Mouse (Mus musculus): ENCODE results near the gene Ccnf. TPM values are rescaled to one million over a fixed set of nuclear protein-coding genes. Genes with fewer than 3 reads are reported as not detected.

Gene Ccnf
- total and polyA plus RNA-seq, 3 experiments: 65.1 to 87.0 (median 73.4) TPM

DNA sequence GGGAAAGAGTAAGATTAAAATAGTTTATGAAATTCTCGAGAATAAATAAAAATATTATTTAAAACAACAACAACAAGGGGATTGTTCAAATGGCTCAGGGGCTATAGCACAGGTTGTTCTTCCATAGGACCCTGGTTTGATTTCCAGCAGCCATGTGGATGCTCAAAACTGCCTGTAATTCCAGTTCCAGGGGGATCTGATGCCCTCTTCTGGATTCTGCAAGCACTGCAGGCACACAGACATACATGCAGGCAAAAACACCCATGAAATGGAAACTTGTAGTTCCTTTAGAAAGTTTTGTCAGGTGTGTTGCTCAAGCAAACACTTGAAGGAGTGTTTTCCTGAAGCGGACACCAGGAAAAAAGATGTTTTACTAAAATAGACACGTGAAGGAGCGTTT is 31.4 kb upstream of the Ccnf start:
- TF ChIP-seq GATA1 (IDR thresholded peaks at IDR 0.05; ENCODE audit: borderline replicate concordance, low read length) (no peak), TAL1 (conservative IDR thresholded peaks at IDR 0.05; ENCODE audit: low read depth, low read length) (no peak), GATA2 (IDR thresholded peaks at IDR 0.05; ENCODE audit: borderline replicate concordance, low read depth, low read length) (no peak), CTCF (IDR thresholded peaks at IDR 0.05; ENCODE audit: low read depth, low read length) (no peak)
- DNase-seq (ENCODE audit: low spot score) (no peak), ATAC-seq (ENCODE audit: extremely low read depth, insufficient number of reproducible peaks, low FRiP score, poor library complexity, severe bottlenecking) (no peak)
- Histone ChIP-seq H3K4me3 (ENCODE audit: low read depth, low read length) (no peak overlapping the region), H3K9me3 (replicated peaks) (0 out of 2 replicates have a peak, but pooled peaks cover under 1% of the 10 kb centered on the region), H3K36me3 (replicated peaks) (no peaks in the 10 kb centered on the region), H3K27me3 (ENCODE audit: insufficient read depth, low read length) (peaks cover 24% of the 10 kb centered on the region), H3K4me1 (ENCODE audit: insufficient read depth, low read depth, low read length) (peaks cover 2% of the 10 kb centered on the region; the same call in 1 of the 2 replicates)

DNA sequence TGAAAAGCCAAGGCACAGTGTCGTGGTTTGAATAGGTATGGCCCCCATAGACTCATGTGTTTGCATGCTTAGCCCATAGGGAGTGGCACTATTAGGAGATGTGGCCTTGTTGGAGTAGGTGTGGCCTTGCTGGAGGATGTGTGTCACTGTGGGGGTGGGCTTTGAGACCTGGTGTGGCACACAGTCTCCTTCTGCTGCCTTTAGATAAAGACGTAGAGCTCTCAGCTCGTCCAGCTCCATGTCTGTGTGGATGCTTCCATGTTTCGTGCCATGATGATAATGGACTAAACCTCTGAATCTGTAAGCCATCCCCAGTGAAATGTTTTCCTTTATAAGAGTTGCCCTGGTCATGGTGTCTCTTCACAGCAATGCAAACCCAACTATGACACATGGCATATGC is 28.6 kb upstream of the Ccnf start:
- Histone ChIP-seq H3K36me3 (replicated peaks) (no peaks in the 10 kb centered on the region), H3K4me3 (ENCODE audit: low read depth, low read length) (no peak overlapping the region), H3K9me3 (replicated peaks) (0 out of 2 replicates have a peak, but pooled peaks cover 2% of the 10 kb centered on the region), H3K4me1 (ENCODE audit: insufficient read depth, low read depth, low read length) (no peaks in the 10 kb centered on the region), H3K27me3 (ENCODE audit: insufficient read depth, low read length) (peaks cover 16% of the 10 kb centered on the region)
- ATAC-seq (ENCODE audit: extremely low read depth, insufficient number of reproducible peaks, low FRiP score, poor library complexity, severe bottlenecking) (no peak), DNase-seq (ENCODE audit: low spot score) (no peak)
- no peak for TF ChIP-seq GATA2 (IDR thresholded peaks at IDR 0.05; ENCODE audit: borderline replicate concordance, low read depth, low read length)
- TF ChIP-seq TAL1 (conservative IDR thresholded peaks at IDR 0.05; ENCODE audit: low read depth, low read length): no peak
- TF ChIP-seq CTCF (IDR thresholded peaks at IDR 0.05; ENCODE audit: low read depth, low read length): no peak
- no peak for TF ChIP-seq GATA1 (IDR thresholded peaks at IDR 0.05; ENCODE audit: borderline replicate concordance, low read length)
- TF ChIP-seq POLR2AphosphoS5 (IDR thresholded peaks at IDR 0.05; ENCODE audit: insufficient replicate concordance, low read depth, low read length): no peak

DNA sequence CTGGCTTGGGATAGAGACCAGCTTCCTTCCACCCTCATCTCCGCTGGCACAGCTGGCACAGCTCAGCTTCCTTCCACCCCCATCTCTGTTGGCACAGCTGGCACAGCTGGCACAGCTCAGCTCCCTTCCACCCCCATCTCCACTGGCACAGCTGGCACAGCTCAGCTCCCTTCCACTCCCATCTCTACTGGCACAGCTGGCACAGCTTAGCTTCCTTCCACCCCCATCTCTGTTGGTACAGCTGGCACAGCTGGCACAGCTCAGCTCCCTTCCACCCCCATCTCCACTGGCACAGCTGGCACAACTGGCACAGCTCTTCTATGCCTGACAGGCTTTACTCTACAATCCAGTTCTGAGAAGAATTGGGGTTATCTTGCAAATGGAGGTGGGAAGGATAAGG is 15.8 kb upstream of the Ccnf start:
- Histone ChIP-seq H3K4me3 (ENCODE audit: low read depth, low read length) (no peak overlapping the region), H3K27me3 (ENCODE audit: insufficient read depth, low read length) (peaks cover 26% of the 10 kb centered on the region), H3K9me3 (replicated peaks) (peaks cover 8% of the 10 kb centered on the region), H3K36me3 (replicated peaks) (no peaks in the 10 kb centered on the region), H3K4me1 (ENCODE audit: insufficient read depth, low read depth, low read length) (no peaks in the 10 kb centered on the region)
- TF ChIP-seq POLR2AphosphoS5 (IDR thresholded peaks at IDR 0.05; ENCODE audit: insufficient replicate concordance, low read depth, low read length) (no peak), GATA1 (IDR thresholded peaks at IDR 0.05; ENCODE audit: borderline replicate concordance, low read length) (no peak), TAL1 (conservative IDR thresholded peaks at IDR 0.05; ENCODE audit: low read depth, low read length) (no peak), CTCF (IDR thresholded peaks at IDR 0.05; ENCODE audit: low read depth, low read length) (no peak)
- no peak for DNase-seq (ENCODE audit: low spot score)
- ATAC-seq (ENCODE audit: extremely low read depth, insufficient number of reproducible peaks, low FRiP score, poor library complexity, severe bottlenecking): no peak

DNA sequence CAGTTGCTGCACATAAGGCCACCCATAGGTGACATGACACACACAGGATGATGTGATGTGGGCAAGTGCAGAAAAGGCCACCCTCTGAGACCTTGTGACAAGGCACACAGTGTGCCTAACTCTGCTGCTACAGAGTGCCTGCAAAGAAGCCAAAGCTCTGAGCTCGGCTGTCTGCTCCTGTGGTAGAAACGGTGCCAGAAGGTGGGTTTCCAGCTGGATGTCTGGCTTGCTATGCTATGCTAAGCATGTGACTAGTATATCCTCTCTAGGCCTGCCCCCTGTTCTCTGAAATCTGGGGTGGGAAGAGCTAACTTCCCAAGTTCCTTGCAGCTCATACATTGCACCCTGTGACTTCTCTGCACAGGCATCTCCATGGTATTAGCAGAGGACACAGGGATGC is 13.5 kb upstream of the Ccnf start:
- H3K4me1 ChIP-seq (ENCODE audit: insufficient read depth, low read depth, low read length): no peaks in the 10 kb centered on the region
- no peak for TF ChIP-seq TAL1 (conservative IDR thresholded peaks at IDR 0.05; ENCODE audit: low read depth, low read length)
- TF ChIP-seq GATA2 (IDR thresholded peaks at IDR 0.05; ENCODE audit: borderline replicate concordance, low read depth, low read length): no peak
- TF ChIP-seq GATA1 (IDR thresholded peaks at IDR 0.05; ENCODE audit: borderline replicate concordance, low read length): no peak
- TF ChIP-seq POLR2AphosphoS5 (IDR thresholded peaks at IDR 0.05; ENCODE audit: insufficient replicate concordance, low read depth, low read length): no peak
- no peak for TF ChIP-seq CTCF (IDR thresholded peaks at IDR 0.05; ENCODE audit: low read depth, low read length)

DNA sequence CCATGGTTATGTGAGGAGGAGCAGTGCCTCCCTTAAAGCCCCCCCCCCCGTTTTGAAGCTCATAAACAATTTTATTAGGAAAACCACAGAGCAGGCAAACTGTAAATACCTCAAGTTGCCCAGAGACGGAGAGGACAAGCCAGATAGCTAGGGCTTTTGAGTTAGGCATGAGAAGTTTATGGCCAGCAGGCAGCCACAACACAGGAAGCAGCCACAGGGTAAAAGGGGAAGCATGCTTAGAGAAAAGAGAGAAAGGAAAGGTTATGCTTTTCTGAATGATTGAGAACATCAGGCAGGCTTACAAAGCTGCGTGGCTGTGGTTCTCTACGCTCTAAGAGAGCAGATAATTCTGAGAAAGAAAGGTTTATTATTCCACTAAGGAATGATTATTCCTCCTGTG is 9.2 kb upstream of the Ccnf start:
- TF ChIP-seq GATA1 (IDR thresholded peaks at IDR 0.05; ENCODE audit: borderline replicate concordance, low read length) (no peak), TAL1 (conservative IDR thresholded peaks at IDR 0.05; ENCODE audit: low read depth, low read length) (no peak), POLR2AphosphoS5 (IDR thresholded peaks at IDR 0.05; ENCODE audit: insufficient replicate concordance, low read depth, low read length) (no peak), GATA2 (IDR thresholded peaks at IDR 0.05; ENCODE audit: borderline replicate concordance, low read depth, low read length) (no peak), CTCF (IDR thresholded peaks at IDR 0.05; ENCODE audit: low read depth, low read length) (no peak)
- no peaks in the 10 kb centered on the region for H3K4me1 ChIP-seq (ENCODE audit: insufficient read depth, low read depth, low read length)
- H3K36me3 ChIP-seq (replicated peaks): no peaks in the 10 kb centered on the region
- DNase-seq (ENCODE audit: low spot score) (no peak), ATAC-seq (ENCODE audit: extremely low read depth, insufficient number of reproducible peaks, low FRiP score, poor library complexity, severe bottlenecking) (no peak)
- peaks cover 7% of the 10 kb centered on the region for H3K27me3 ChIP-seq (ENCODE audit: insufficient read depth, low read length)
- peaks cover 4% of the 10 kb centered on the region for H3K9me3 ChIP-seq (replicated peaks)
- H3K4me3 ChIP-seq (ENCODE audit: low read depth, low read length): no peak overlapping the region

More for the DNA sequence above, 13.5 kb upstream of the Ccnf start:
- peaks cover 26% of the 10 kb centered on the region for H3K27me3 ChIP-seq (ENCODE audit: insufficient read depth, low read length)
- peaks cover 4% of the 10 kb centered on the region for H3K9me3 ChIP-seq (replicated peaks)
- H3K36me3 ChIP-seq (replicated peaks): no peaks in the 10 kb centered on the region
- no peak for ATAC-seq (ENCODE audit: extremely low read depth, insufficient number of reproducible peaks, low FRiP score, poor library complexity, severe bottlenecking)
- no peak for DNase-seq (ENCODE audit: low spot score)
- H3K4me3 ChIP-seq (ENCODE audit: low read depth, low read length): no peak overlapping the region

DNA sequence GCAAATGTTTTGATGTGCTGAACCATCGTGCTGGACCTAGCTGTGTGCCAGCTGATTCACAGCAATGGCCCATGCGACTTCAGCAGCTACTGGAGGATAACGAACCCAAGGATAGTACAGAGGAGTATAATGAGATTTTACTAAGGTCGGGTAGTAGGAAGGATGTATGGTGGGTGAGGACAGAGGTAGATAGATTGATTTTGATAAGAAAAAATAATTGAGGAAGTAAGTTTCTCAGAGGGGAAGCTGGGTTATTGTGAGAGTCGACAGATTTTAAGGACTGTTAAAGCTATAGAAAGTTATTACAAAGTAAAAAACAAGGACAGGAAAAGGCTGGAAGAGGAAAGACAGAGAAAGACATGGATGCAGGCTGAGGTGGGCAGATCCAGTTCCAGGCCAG is 8.4 kb upstream of the Ccnf start:
- DNase-seq (ENCODE audit: low spot score) (no peak), ATAC-seq (ENCODE audit: extremely low read depth, insufficient number of reproducible peaks, low FRiP score, poor library complexity, severe bottlenecking) (no peak)
- no peaks in the 10 kb centered on the region for H3K36me3 ChIP-seq (replicated peaks)
- H3K9me3 ChIP-seq (replicated peaks): peaks cover 4% of the 10 kb centered on the region
- TF ChIP-seq TAL1 (conservative IDR thresholded peaks at IDR 0.05; ENCODE audit: low read depth, low read length): no peak
- TF ChIP-seq POLR2AphosphoS5 (IDR thresholded peaks at IDR 0.05; ENCODE audit: insufficient replicate concordance, low read depth, low read length): no peak
- TF ChIP-seq CTCF (IDR thresholded peaks at IDR 0.05; ENCODE audit: low read depth, low read length): no peak
- TF ChIP-seq GATA2 (IDR thresholded peaks at IDR 0.05; ENCODE audit: borderline replicate concordance, low read depth, low read length): no peak
- TF ChIP-seq GATA1 (IDR thresholded peaks at IDR 0.05; ENCODE audit: borderline replicate concordance, low read length): no peak
- H3K4me1 ChIP-seq (ENCODE audit: insufficient read depth, low read depth, low read length): no peaks in the 10 kb centered on the region
- no peak overlapping the region for H3K4me3 ChIP-seq (ENCODE audit: low read depth, low read length)
- H3K27me3 ChIP-seq (ENCODE audit: insufficient read depth, low read length): peaks cover 3% of the 10 kb centered on the region; the same call in 1 of the 2 replicates

Data from G1E (cell line).